In genomic region chr4:137469081-137469844, GRCm38 (mm10) we compare ENCODE assay signal across 8 mouse cellular contexts. TPM values are rescaled to one million over a fixed set of nuclear protein-coding genes. Genes with fewer than 3 reads are reported as not detected.
DNase-seq lines count a peak whose midpoint lies in the region; ATAC-seq and TF ChIP-seq lines count a peak whose summit lies in the region.

No protein-coding gene starts in this region.

- no peak for TF ChIP-seq POLR2A in embryonic fibroblast, embryonic 13.5 days (IDR thresholded peaks at IDR 0.05; ENCODE audit: low read depth, low read length)

- DNase-seq in lung, adult 18-20 months = peak; percentile 66 to 79
- DNase-seq in lung, postnatal 25 days (ENCODE audit: low spot score) = no peak
- no peak for DNase-seq in intestine, embryonic 14.5 days (ENCODE audit: low spot score)
- DNase-seq in lung, postnatal 10 days = peak; percentile 54
- DNase-seq in right cerebral cortex, adult 18-20 months = no peak
- DNase-seq in adrenal gland, postnatal 4 days (ENCODE audit: low spot score in 2 of 2) = no peak
- DNase-seq in right cerebral cortex, postnatal 10 days (ENCODE audit: low spot score in 2 of 2) = no peak

- WGBS in intestine, embryonic 14.5 days = 3% methylated on average over 20 of the region's 20 CpGs

- peaks cover 10% of the 10 kb centered on the region; the same call in 1 of the 2 replicates for H3K4me1 ChIP-seq in embryonic fibroblast, embryonic 13.5 days (ENCODE audit: control insufficient read depth, insufficient read depth, low read length)
- H3K4me1 ChIP-seq in intestine, embryonic 14.5 days (replicated peaks; ENCODE audit: control insufficient read depth, insufficient read depth, low read length) = peaks cover 47% of the 10 kb centered on the region

- no peak; the same call in 1 of the 2 replicates for ATAC-seq in intestine, embryonic 14.5 days (replicated peaks; ENCODE audit: low FRiP score, low TSS enrichment, low read depth)

- H3K36me3 ChIP-seq in intestine, embryonic 14.5 days (ENCODE audit: control insufficient read depth, insufficient read depth, low read length) = no peaks in the 10 kb centered on the region

- H3K27ac ChIP-seq in embryonic fibroblast, embryonic 13.5 days (ENCODE audit: insufficient read depth, low read length) = peak overlapping the region; percentile 78
- peak overlapping the region; percentile 29; the same call in 1 of the 2 replicates for H3K27ac ChIP-seq in intestine, embryonic 14.5 days (ENCODE audit: low read depth)

- H3K9me3 ChIP-seq in intestine, embryonic 14.5 days (ENCODE audit: control insufficient read depth, low read length) = no peaks in the 10 kb centered on the region

- peak overlapping the region; percentile 83 for H3K4me3 ChIP-seq in embryonic fibroblast, embryonic 13.5 days (ENCODE audit: insufficient read depth, low read length)
- peak overlapping the region; percentile 65 for H3K4me3 ChIP-seq in intestine, embryonic 14.5 days (ENCODE audit: low read depth, low read length)

- TF ChIP-seq CTCF in embryonic fibroblast, embryonic 13.5 days (IDR thresholded peaks at IDR 0.05; ENCODE audit: borderline replicate concordance, insufficient read depth, low read length) = no peak

- H3K4me2 ChIP-seq in intestine, embryonic 14.5 days (ENCODE audit: low read length) = peak overlapping the region; percentile 71

- H3K27me3 ChIP-seq in intestine, embryonic 14.5 days (replicated peaks; ENCODE audit: control insufficient read depth, insufficient read depth, low read length) = no peaks in the 10 kb centered on the region

- peak overlapping the region; percentile 59 for H3K9ac ChIP-seq in intestine, embryonic 14.5 days (ENCODE audit: low read length)

RNA-seq across cellular contexts. Expression of gene Hspg2, which starts 0.7 kb away (rescaled TPM):
- polyA plus RNA-seq in embryonic fibroblast, embryonic 13.5 days (2011; ENCODE audit: insufficient read length, low read depth, missing spikeins) = 271 and 368 TPM in 2 replicates
- polyA plus RNA-seq in intestine, embryonic 14.5 days (2014; fragmentation: Nextera tagmentation; extraction: Ambion mirVana) = 44.4 and 49.8 TPM in 2 replicates
- 100 to 1,000 TPM; 170 to 191 TPM for total RNA-seq in adrenal gland, postnatal 4 days (2021)

RNA-seq across cellular contexts. Expression of gene 1700013G24Rik, which starts 16.2 kb away (rescaled TPM):
- polyA plus RNA-seq in embryonic fibroblast, embryonic 13.5 days (2011; ENCODE audit: insufficient read length, low read depth, missing spikeins) = not detected in 2 replicates
- not detected in 2 replicates for polyA plus RNA-seq in intestine, embryonic 14.5 days (2014; fragmentation: Nextera tagmentation; extraction: Ambion mirVana)
- not detected for total RNA-seq in adrenal gland, postnatal 4 days (2021)

RNA-seq across cellular contexts. Expression of gene Cela3b, which starts 38.9 kb away (rescaled TPM):
- not detected in 2 replicates for polyA plus RNA-seq in embryonic fibroblast, embryonic 13.5 days (2011; ENCODE audit: insufficient read length, low read depth, missing spikeins)
- polyA plus RNA-seq in intestine, embryonic 14.5 days (2014; fragmentation: Nextera tagmentation; extraction: Ambion mirVana) = 3.8 TPM in 1 of 2 replicates, not detected in the other
- total RNA-seq in adrenal gland, postnatal 4 days (2021) = 100 to 1,000 TPM in 1 of 2 experiments, not detected in 1; 918 TPM

RNA-seq across cellular contexts. Expression of gene Cela3a, which starts 59.7 kb away (rescaled TPM):
- not detected in 2 replicates for polyA plus RNA-seq in embryonic fibroblast, embryonic 13.5 days (2011; ENCODE audit: insufficient read length, low read depth, missing spikeins)
- polyA plus RNA-seq in intestine, embryonic 14.5 days (2014; fragmentation: Nextera tagmentation; extraction: Ambion mirVana) = not detected in 2 replicates
- total RNA-seq in adrenal gland, postnatal 4 days (2021) = 1 to 10 TPM in 1 of 2 experiments, not detected in 1; 8.3 TPM

Comparison
In these comparisons a context has a peak if more than half of its experiments do, and no peak if none do; other contexts are left out.
1. DNase-seq: peak in lung, adult 18-20 months (2 of 2) and lung, postnatal 10 days (single experiment); none in lung, postnatal 25 days (single experiment), intestine, embryonic 14.5 days (single experiment), right cerebral cortex, adult 18-20 months (single experiment), adrenal gland, postnatal 4 days (0 of 2) and right cerebral cortex, postnatal 10 days (0 of 2).